Mouse (Mus musculus): ENCODE data around the gene I830077J02Rik. TPM values are rescaled to one million over a fixed set of nuclear protein-coding genes. Genes with fewer than 3 reads are reported as not detected.

I830077J02Rik gene
- polyA plus RNA-seq, 1 experiment from 2014 or later, result 0.54 TPM

GRCm38 (mm10) chr3:105891141-105891540 lies 41.3 kb downstream of the I830077J02Rik start:
- no peak for ATAC-seq (ENCODE audit: low FRiP score)
- Histone ChIP-seq H3K9me3 (replicated peaks) (no peaks in the 10 kb centered on the region), H3K4me3 (replicated peaks) (no peak overlapping the region), H3K27me3 (replicated peaks) (no peaks in the 10 kb centered on the region), H3K4me1 (no peaks in the 10 kb centered on the region), H3K4me2 (no peak overlapping the region), H3K36me3 (no peaks in the 10 kb centered on the region), H3K9ac (replicated peaks) (no peak overlapping the region), H3K27ac (replicated peaks) (no peak overlapping the region)
- 79% methylated on average over 3 of the region's 3 CpGs for WGBS

GRCm38 (mm10) chr3:105890220-105890619 lies 42.2 kb downstream of the I830077J02Rik start:
- H3K4me2 ChIP-seq, result no peak overlapping the region
- ATAC-seq (ENCODE audit: low FRiP score), result no peak
- H3K27ac ChIP-seq (replicated peaks), result no peak overlapping the region
- no peaks in the 10 kb centered on the region for H3K4me1 ChIP-seq
- no peak overlapping the region for H3K9ac ChIP-seq (replicated peaks)
- H3K27me3 ChIP-seq (replicated peaks), result no peaks in the 10 kb centered on the region
- 79% methylated on average over 4 of the region's 4 CpGs for WGBS
- no peaks in the 10 kb centered on the region for H3K36me3 ChIP-seq
- H3K9me3 ChIP-seq (replicated peaks), result no peaks in the 10 kb centered on the region
- no peak overlapping the region for H3K4me3 ChIP-seq (replicated peaks)

- Histone ChIP-seq H3K4me1 (no peaks in the 10 kb centered on the region), H3K9ac (replicated peaks) (no peak overlapping the region), H3K4me2 (no peak overlapping the region), H3K36me3 (no peaks in the 10 kb centered on the region), H3K27me3 (replicated peaks) (no peaks in the 10 kb centered on the region), H3K27ac (replicated peaks) (no peak overlapping the region), H3K9me3 (replicated peaks) (no peaks in the 10 kb centered on the region), H3K4me3 (replicated peaks) (no peak overlapping the region)
- no peak for ATAC-seq (ENCODE audit: low FRiP score)
- WGBS, result 87% methylated on average over 3 of the region's 3 CpGs
Measured at GRCm38 (mm10) chr3:105888961-105889360, 43.5 kb downstream of the I830077J02Rik start.

- 95% methylated on average over 2 of the region's 2 CpGs for WGBS
- Histone ChIP-seq H3K27me3 (replicated peaks) (no peaks in the 10 kb centered on the region), H3K36me3 (no peaks in the 10 kb centered on the region), H3K9ac (replicated peaks) (no peak overlapping the region), H3K27ac (replicated peaks) (no peak overlapping the region), H3K4me2 (no peak overlapping the region), H3K4me3 (replicated peaks) (no peak overlapping the region), H3K4me1 (no peaks in the 10 kb centered on the region), H3K9me3 (replicated peaks) (no peaks in the 10 kb centered on the region)
- ATAC-seq (ENCODE audit: low FRiP score), result no peak
Measured at GRCm38 (mm10) chr3:105883111-105883510, 49.4 kb downstream of the I830077J02Rik start.

GRCm38 (mm10) chr3:105882105-105882504 lies 50.4 kb downstream of the I830077J02Rik start:
- WGBS, result 92% methylated on average over 7 of the region's 7 CpGs
- no peak for ATAC-seq (ENCODE audit: low FRiP score)
- H3K9ac ChIP-seq (replicated peaks), result no peak overlapping the region
- no peak overlapping the region for H3K27ac ChIP-seq (replicated peaks)
- no peaks in the 10 kb centered on the region for H3K36me3 ChIP-seq
- no peak overlapping the region for H3K4me2 ChIP-seq
- H3K9me3 ChIP-seq (replicated peaks), result no peaks in the 10 kb centered on the region
- no peaks in the 10 kb centered on the region for H3K4me1 ChIP-seq
- H3K4me3 ChIP-seq (replicated peaks), result no peak overlapping the region
- H3K27me3 ChIP-seq (replicated peaks), result no peaks in the 10 kb centered on the region

GRCm38 (mm10) chr3:105880419-105880818 lies 52.0 kb downstream of the I830077J02Rik start:
- Histone ChIP-seq H3K9ac (replicated peaks) (no peak overlapping the region), H3K27ac (replicated peaks) (no peak overlapping the region), H3K9me3 (replicated peaks) (no peaks in the 10 kb centered on the region), H3K27me3 (replicated peaks) (no peaks in the 10 kb centered on the region), H3K4me2 (no peak overlapping the region), H3K4me1 (no peaks in the 10 kb centered on the region), H3K36me3 (no peaks in the 10 kb centered on the region), H3K4me3 (replicated peaks) (no peak overlapping the region)
- no peak for ATAC-seq (ENCODE audit: low FRiP score)
- WGBS, result 87% methylated on average over 3 of the region's 3 CpGs

- Histone ChIP-seq H3K4me1 (no peaks in the 10 kb centered on the region), H3K9ac (replicated peaks) (no peak overlapping the region), H3K9me3 (replicated peaks) (no peaks in the 10 kb centered on the region), H3K27me3 (replicated peaks) (no peaks in the 10 kb centered on the region), H3K4me3 (replicated peaks) (no peak overlapping the region), H3K27ac (replicated peaks) (no peak overlapping the region), H3K36me3 (no peaks in the 10 kb centered on the region), H3K4me2 (no peak overlapping the region)
- no peak for ATAC-seq (ENCODE audit: low FRiP score)
- 91% methylated on average over 8 of the region's 8 CpGs for WGBS
Measured at GRCm38 (mm10) chr3:105878751-105879150, 53.7 kb downstream of the I830077J02Rik start.

- H3K27ac ChIP-seq (replicated peaks), result no peak overlapping the region
- WGBS, result 84% methylated on average over 2 of the region's 2 CpGs
- H3K27me3 ChIP-seq (replicated peaks), result no peaks in the 10 kb centered on the region
- H3K4me2 ChIP-seq, result no peak overlapping the region
- H3K9me3 ChIP-seq (replicated peaks), result no peaks in the 10 kb centered on the region
- no peak overlapping the region for H3K4me3 ChIP-seq (replicated peaks)
- no peak overlapping the region for H3K9ac ChIP-seq (replicated peaks)
- H3K36me3 ChIP-seq, result no peaks in the 10 kb centered on the region
- no peaks in the 10 kb centered on the region for H3K4me1 ChIP-seq
- no peak for ATAC-seq (ENCODE audit: low FRiP score)
Measured at GRCm38 (mm10) chr3:105877919-105878318, 54.5 kb downstream of the I830077J02Rik start.

GRCm38 (mm10) chr3:105877252-105877803 lies 55.1 kb downstream of the I830077J02Rik start:
- no peak for ATAC-seq (ENCODE audit: low FRiP score)
- H3K9me3 ChIP-seq (replicated peaks), result no peaks in the 10 kb centered on the region
- no peak overlapping the region for H3K27ac ChIP-seq (replicated peaks)
- no peaks in the 10 kb centered on the region for H3K4me1 ChIP-seq
- no peaks in the 10 kb centered on the region for H3K27me3 ChIP-seq (replicated peaks)
- H3K4me3 ChIP-seq (replicated peaks), result no peak overlapping the region
- H3K9ac ChIP-seq (replicated peaks), result no peak overlapping the region
- no peak overlapping the region for H3K4me2 ChIP-seq
- WGBS, result 89% methylated on average over 6 of the region's 6 CpGs
- H3K36me3 ChIP-seq, result no peaks in the 10 kb centered on the region

- H3K9ac ChIP-seq (replicated peaks), result no peak overlapping the region
- ATAC-seq (ENCODE audit: low FRiP score), result no peak
- H3K36me3 ChIP-seq, result no peaks in the 10 kb centered on the region
- no peaks in the 10 kb centered on the region for H3K9me3 ChIP-seq (replicated peaks)
- H3K4me1 ChIP-seq, result no peaks in the 10 kb centered on the region
- H3K27ac ChIP-seq (replicated peaks), result no peak overlapping the region
- no peaks in the 10 kb centered on the region for H3K27me3 ChIP-seq (replicated peaks)
- no peak overlapping the region for H3K4me3 ChIP-seq (replicated peaks)
- no peak overlapping the region for H3K4me2 ChIP-seq
- WGBS, result 80% methylated on average over 5 of the region's 5 CpGs
Measured at GRCm38 (mm10) chr3:105876022-105876421, 56.4 kb downstream of the I830077J02Rik start.
